Mouse (Mus musculus) C2C12 (cell line): ENCODE data around the gene Dop1b. TPM values are rescaled to one million over a fixed set of nuclear protein-coding genes. Genes with fewer than 3 reads are reported as not detected.
"Not testable (repeated sequence)": the region's sequence is repeated elsewhere in the genome, so short reads cannot be mapped to it uniquely, and the experiment has no call there.

Source experiments
- H3K27me3 ChIP-seq: one replicate; pipeline ENCODE4 v1.6.1; 2011; ENCODE audit not compliant: control insufficient read depth, insufficient read depth, insufficient read length
- H3K36me3 ChIP-seq: one replicate; pipeline ENCODE4 v1.6.1; 2011; ENCODE audit not compliant: control insufficient read depth, insufficient read depth
- H3K4me3 ChIP-seq: one replicate; pipeline ENCODE4 v1.5.1; 2011; ENCODE audit warnings: mild to moderate bottlenecking, control low read depth; ENCODE audit not compliant: poor library complexity, insufficient read depth, severe bottlenecking
- H3K79me2 ChIP-seq: one replicate; pipeline ENCODE4 v1.6.1; 2011; ENCODE audit not compliant: control insufficient read depth, insufficient read depth
- H3K79me3 ChIP-seq: one replicate; pipeline ENCODE4 v1.6.1; 2011; ENCODE audit warnings: low read depth, control low read depth
- H3ac ChIP-seq: one replicate; pipeline ENCODE3; 2011; ENCODE audit warnings: low read depth; ENCODE audit not compliant: control insufficient read depth, insufficient read length
- CEBPB ChIP-seq: IDR thresholded peaks from one replicate; pipeline ENCODE4 v1.6.1; 2011; ENCODE audit warnings: low read depth, mild to moderate bottlenecking, control low read depth, moderate library complexity
- CTCF ChIP-seq: IDR thresholded peaks from one replicate; pipeline ENCODE4 v1.5.1; 2011; ENCODE audit not compliant: control insufficient read depth, insufficient read depth, insufficient read length
- FOSL1 ChIP-seq: IDR thresholded peaks from one replicate; pipeline ENCODE4 v1.8.0; 2011; ENCODE audit warnings: mild to moderate bottlenecking, low read length; ENCODE audit not compliant: poor library complexity, insufficient read depth, severe bottlenecking
- MAX ChIP-seq: IDR thresholded peaks from one replicate; pipeline ENCODE4 v1.6.1; 2011; ENCODE audit warnings: mild to moderate bottlenecking, control low read depth
- MYOD1 ChIP-seq: IDR thresholded peaks from one replicate; pipeline ENCODE4 v1.6.1; 2011; ENCODE audit warnings: low read depth; ENCODE audit not compliant: control insufficient read depth, insufficient read length
- MYOG ChIP-seq: IDR thresholded peaks from one replicate; pipeline ENCODE4 v1.6.1; 2011; ENCODE audit not compliant: control insufficient read depth, insufficient read length; ENCODE audit errors: extremely low read depth
- USF1 ChIP-seq: IDR thresholded peaks from one replicate; pipeline ENCODE4 v1.6.1; 2011; ENCODE audit warnings: low read depth, mild to moderate bottlenecking, control low read depth, moderate library complexity
- polyA plus RNA-seq: library from polyadenylated mRNA; unstranded; fragments of >200 nt; fragmentation: generic; extraction: Trizol; gene quantifications from one replicate; pipeline ENCODE4 v1.2.1, GENCODE M21; 2012; ENCODE audit warnings: missing spikeins

Dop1b gene
- polyA plus RNA-seq, 1 experiment = 3.1 TPM

DNA sequence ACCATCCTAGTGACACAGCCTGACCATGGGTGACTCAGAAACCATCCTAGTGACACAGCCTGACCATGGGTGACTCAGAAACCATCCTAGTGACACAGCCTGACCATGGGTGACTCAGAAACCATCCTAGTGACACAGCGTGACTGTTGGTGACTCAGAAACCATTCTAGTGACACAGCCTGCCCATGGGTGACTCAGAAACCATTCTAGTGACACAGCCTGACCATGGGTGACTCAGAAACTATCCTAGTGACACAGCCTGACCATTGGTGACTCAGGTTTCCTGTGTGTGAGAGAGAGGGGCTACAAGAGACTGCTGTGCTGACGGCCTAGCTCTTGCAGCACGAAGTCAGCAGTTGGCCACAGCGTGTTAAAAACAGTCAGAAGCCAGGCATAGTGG is 66.7 kb downstream of the Dop1b start:
- H3K36me3 ChIP-seq, H3ac ChIP-seq, H3K79me3 ChIP-seq, H3K79me2 ChIP-seq, H3K27me3 ChIP-seq, H3K4me3 ChIP-seq: not testable (repeated sequence)
- TF ChIP-seq FOSL1 = peak; percentile 21

- TF ChIP-seq CTCF (no peak), MAX (no peak)
- H3K79me3 ChIP-seq = no peaks in the 10 kb centered on the region
Observed at GRCm38 (mm10) chr16:93779554-93779953, 67.8 kb downstream of the Dop1b start.

DNA sequence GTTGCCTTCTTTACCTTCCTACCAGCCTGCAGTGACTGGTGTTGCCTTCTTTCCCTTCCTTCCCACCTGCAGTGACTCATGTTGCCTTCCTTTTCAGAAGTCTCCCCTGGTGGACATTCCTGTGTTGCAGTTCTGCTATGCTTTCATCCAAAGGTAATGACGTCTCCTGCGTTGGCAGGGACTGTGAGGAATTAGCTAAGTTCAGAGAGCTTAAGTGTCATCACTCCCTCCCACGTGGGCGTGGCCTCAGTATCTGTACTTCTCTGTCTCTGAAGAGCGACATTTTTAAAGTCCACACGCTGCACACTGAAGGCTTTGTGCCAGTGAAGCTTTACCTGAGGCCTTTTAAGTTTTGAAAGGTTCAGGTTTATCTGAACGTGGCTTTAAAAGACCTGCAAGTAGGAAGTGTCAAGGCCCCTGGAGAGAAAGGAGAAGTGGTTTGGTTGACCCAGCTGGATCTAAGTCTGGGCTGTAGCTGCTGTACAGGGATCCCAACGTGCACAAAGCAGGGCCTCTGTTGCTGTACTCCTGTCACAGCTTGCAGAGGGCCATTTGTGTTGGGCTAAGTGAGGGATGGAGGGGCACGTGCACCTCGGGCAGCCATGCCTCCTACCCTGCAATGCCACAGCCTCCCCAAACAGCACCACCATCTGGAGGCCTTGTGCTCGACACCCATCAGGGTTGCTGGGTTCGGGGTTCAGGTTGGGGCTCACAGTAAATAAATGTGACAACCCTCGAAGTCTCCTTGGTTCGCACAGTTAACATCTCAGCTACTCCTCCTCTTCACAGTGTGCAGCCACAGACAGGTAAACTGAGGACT is 69.2 kb downstream of the Dop1b start:
- TF ChIP-seq CTCF (no peak), FOSL1 (no peak), MYOG (no peak), MAX (no peak), CEBPB (no peak), USF1 (no peak), MYOD1 (no peak)
- Histone ChIP-seq H3ac (no peak overlapping the region), H3K79me2 (no peaks in the 10 kb centered on the region), H3K4me3 (no peak overlapping the region), H3K79me3 (no peaks in the 10 kb centered on the region), H3K27me3 (no peaks in the 10 kb centered on the region), H3K36me3 (no peaks in the 10 kb centered on the region)

More at GRCm38 (mm10) chr16:93779554-93779953, 67.8 kb downstream of the Dop1b start:
- H3K36me3 ChIP-seq = no peaks in the 10 kb centered on the region
- H3K4me3 ChIP-seq = no peak overlapping the region
- no peaks in the 10 kb centered on the region for H3K79me2 ChIP-seq
- H3ac ChIP-seq = no peak overlapping the region
- H3K27me3 ChIP-seq = no peaks in the 10 kb centered on the region

DNA sequence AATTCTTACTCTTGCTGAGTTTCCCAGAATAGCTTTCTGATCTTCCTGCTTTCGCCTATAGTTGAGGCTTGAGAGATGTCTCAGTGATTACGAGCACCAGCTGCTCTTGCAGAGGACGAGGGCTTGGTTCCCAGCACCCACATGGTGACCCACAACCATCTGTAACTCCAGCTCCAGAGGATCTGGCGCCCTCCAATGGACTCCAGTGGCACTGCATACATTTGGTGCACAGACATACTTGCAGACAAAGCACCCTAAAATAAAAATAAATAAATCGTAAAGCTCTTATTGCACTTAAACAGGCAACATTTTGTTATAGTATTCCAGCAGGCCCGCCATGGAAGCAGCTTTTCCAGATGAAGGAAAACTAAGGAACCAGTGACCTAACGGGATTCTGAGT is 72.5 kb downstream of the Dop1b start:
- H3ac ChIP-seq = no peak overlapping the region
- no peaks in the 10 kb centered on the region for H3K27me3 ChIP-seq
- H3K79me3 ChIP-seq = no peaks in the 10 kb centered on the region
- H3K79me2 ChIP-seq = no peaks in the 10 kb centered on the region
- H3K36me3 ChIP-seq = no peaks in the 10 kb centered on the region
- TF ChIP-seq CTCF (no peak), CEBPB (no peak), USF1 (no peak), MYOG (no peak), FOSL1 (no peak), MYOD1 (no peak), MAX (no peak)
- H3K4me3 ChIP-seq = no peak overlapping the region

DNA sequence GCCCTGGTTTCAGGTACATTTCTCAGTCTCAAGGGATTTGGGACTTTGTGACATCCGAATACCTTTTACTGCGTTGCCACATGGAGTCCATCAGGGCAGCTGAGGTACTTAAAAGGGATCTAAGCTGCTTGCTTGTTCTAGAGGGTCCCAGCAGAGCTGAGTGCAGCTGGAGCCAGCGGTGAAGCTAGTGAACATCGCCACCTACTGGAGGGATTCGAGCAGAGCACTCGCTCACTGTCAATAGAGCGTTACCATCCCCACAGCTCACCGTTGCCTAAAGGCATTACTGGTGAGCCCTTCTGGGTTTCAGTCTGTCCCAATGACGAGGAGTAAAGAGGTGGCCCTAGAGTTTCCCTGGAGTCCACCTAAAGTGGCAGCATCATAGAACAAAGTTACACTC is 74.1 kb downstream of the Dop1b start:
- Histone ChIP-seq H3ac (no peak overlapping the region), H3K36me3 (no peaks in the 10 kb centered on the region), H3K27me3 (no peaks in the 10 kb centered on the region), H3K79me2 (no peaks in the 10 kb centered on the region), H3K79me3 (no peaks in the 10 kb centered on the region), H3K4me3 (no peak overlapping the region)
- TF ChIP-seq MYOG (no peak), MYOD1 (no peak), USF1 (no peak), FOSL1 (no peak), CEBPB (no peak), CTCF (no peak), MAX (no peak)

GRCm38 (mm10) chr16:93788388-93788787 is 76.7 kb downstream of the Dop1b start:
- Histone ChIP-seq H3K27me3 (no peaks in the 10 kb centered on the region), H3K36me3 (no peaks in the 10 kb centered on the region), H3K4me3 (no peak overlapping the region), H3K79me3 (no peaks in the 10 kb centered on the region), H3ac (no peak overlapping the region), H3K79me2 (no peaks in the 10 kb centered on the region)
- TF ChIP-seq MYOG = no peak
- TF ChIP-seq CTCF = no peak
- no peak for TF ChIP-seq FOSL1
- TF ChIP-seq CEBPB = no peak
- TF ChIP-seq MYOD1 = no peak
- TF ChIP-seq MAX = no peak
- no peak for TF ChIP-seq USF1
